Mouse (Mus musculus) layer of hippocampus, adult 11-12 months (tissue): ENCODE measurements around the gene Tdrkh.

Experiments used
- DNase-seq: peaks from one replicate; pipeline ENCODE4 v3.0.0; 2022; ENCODE audit warnings: low spot score

Gene Tdrkh

GRCm38 (mm10) chr3:94389420-94389819 is 23.7 kb upstream of the Tdrkh start:
- no peak for DNase-seq

DNA sequence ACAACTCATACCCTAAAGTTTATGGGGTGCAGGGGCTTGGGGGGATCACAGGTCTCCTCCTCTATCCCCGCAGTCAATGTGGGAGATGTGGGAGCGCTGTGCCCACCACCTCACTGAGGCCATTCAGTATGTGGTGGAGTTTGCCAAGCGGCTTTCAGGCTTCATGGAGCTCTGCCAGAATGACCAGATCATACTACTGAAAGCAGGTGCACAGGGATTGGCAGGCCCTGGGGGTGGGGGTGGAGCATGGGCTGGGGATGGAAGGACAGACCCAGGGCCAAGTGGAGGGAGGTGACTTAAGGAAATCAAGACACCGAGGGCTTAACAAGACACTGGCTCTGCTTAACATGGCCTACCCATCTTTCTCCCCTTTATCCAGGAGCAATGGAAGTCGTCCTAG is 22.1 kb upstream of the Tdrkh start:
- DNase-seq, result no peak

DNA sequence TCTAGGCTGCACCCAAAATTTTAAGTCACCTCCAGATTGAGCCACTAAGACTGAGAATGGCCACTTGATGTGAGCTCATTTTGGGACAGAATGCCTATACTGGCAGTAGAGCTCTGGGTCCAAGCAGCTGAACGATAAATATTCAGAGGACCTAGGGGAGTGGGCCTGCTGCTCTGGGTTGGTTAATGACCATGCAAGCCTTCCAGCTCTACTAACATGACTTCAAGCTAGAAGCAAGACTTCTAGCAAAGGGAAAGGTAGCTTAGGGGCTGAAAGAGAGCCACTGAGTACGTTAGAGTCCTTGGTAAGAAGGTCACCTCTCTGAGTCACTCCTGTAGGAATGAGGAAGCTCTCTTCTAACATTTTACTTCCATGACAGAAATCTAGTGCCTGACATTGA is 20.9 kb upstream of the Tdrkh start:
- DNase-seq, result no peak

DNA sequence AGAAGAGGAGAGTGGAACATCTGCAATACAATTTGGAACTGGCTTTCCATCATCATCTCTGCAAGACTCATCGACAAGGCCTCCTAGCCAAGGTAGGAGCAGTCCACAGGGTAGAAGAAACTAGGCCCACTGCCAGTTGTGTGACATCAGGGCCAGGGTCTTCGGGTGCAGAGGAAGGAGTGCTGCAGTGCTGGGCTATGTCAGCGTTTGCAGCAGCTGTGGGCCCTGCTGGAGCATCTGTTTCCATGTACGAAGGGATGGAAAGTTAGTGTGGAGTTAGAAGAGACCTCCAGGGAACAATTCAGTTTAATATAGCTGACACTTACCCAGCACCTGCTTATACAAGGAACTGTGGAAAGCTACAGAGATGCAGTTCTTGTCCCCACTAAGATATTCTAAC is 20.0 kb upstream of the Tdrkh start:
- DNase-seq, result no peak

DNA sequence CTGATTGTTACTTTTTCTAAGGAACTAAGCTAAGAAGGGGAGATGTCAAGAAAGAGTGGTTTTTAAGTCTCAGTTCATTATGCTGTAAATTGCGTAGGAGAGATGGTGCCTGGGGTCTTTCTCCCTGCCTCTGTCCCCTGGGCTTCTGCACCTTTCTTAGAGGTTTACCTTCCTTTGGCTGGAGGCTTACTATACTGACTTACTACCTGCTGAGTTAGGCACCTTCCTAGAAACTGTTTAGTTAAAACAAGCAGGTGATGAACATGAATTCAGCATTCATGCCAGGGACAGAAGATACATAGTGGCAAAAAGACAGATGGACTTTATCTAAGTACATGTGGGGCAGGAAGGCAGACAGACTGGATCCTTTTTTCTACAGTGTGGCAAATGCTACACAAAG is 16.7 kb upstream of the Tdrkh start:
- DNase-seq, result no peak

- no peak for DNase-seq
Measured at GRCm38 (mm10) chr3:94396851-94397250, 16.2 kb upstream of the Tdrkh start.

- DNase-seq, result no peak
Measured at GRCm38 (mm10) chr3:94398217-94398616, 14.9 kb upstream of the Tdrkh start, which contains the start of gene Lingo4. Lingo4 (plus strand) TSS chr3:94398517.

- DNase-seq, result peak; percentile 15
Measured at GRCm38 (mm10) chr3:94398943-94399481, 14.1 kb upstream of the Tdrkh start.

DNA sequence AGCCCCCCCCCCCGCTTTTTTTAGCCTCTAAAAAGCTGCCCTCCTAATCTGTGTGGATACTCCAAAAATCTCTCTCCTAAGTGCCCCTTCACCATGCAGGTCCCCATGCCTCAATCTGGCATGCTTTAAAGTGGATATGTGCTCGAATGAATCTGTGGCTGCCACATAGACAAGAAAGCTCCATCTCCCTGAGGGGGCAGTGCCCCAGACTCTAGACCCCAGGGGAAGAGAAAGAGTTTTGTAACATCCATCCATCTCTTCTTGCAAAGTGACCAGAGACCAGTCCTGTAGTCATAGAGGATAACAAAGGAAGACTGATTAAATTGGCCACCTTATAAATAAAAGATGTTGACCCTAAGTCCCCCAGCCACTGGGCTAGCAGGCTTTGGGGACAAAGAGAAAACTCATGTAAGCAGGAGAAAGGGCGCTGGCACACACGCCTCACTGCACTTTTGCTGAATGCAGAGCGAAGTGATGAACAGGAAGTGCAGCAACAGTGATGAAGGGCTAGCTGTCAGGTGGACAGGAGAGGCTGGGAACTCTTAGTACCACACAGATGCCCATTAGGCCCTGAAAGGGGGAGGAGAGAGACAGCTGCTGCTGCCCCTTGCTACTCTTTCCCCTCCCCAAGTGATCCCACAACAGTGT is 13.3 kb upstream of the Tdrkh start:
- DNase-seq, result no peak

DNA sequence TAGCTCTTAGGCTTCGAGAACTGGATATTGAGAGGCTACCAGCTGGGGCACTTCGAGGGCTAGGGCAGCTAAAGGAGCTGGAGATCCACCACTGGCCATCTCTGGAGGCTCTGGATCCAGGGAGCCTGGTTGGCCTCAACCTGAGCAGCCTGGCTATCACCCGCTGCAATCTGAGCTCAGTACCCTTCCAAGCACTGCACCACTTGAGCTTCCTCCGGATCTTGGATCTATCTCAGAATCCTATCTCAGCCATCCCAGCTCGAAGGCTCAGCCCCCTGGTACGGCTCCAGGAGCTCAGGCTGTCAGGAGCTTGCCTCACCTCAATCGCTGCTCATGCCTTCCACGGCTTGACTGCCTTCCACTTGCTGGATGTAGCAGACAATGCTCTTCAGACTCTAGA is 10.6 kb upstream of the Tdrkh start:
- no peak for DNase-seq

DNA sequence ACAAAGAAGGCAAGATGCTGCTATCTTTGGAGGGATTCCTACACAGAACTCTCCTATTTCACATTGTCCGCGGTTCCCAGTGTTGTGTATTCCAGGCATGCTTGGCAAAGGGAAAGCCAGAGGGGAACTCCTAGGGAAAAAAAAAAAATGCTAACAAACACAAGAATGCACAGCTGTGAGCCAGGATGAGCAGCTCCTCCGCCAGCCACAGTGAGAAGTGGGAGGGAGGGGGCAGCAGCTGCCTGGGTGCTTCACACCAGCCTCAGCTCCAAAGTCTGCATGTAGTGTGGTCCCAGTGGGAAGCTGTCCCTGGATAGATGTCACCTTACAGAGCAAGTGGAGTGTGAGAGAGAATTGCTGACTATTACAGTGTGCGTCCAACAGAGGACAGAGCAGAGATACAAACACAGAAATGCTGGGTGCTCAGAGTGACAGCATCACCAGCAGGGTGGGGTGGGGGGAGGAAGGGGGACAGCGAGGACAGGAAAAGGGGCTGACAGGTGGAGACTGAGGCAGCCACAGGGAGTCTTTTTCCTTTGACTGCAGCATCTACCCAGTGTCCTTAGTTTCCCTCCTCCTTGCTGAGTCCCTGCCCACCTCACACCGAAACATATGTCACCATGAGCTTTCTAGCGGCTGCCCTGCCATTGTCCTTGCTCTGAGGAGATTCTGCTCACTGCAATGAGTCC is 8.6 kb upstream of the Tdrkh start:
- no peak for DNase-seq

DNA sequence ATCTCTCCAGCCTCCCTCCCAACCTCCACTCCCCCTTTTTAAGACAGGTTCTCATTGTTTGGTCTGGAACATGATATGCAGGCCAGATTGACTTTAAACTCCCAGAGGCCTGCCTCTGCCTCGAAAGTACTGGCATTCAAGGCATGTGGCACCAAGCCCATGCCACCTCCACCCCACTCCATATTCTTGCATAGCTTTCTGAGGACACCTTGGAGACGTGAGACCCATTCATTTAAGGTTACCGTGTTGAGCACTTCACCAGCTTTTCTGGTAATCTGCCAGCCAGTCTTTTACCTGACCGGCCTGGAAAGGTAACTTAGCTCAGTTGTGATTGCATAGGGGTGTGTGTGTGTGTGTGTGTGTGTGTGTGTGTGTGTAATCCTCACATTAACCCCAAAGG is 7.5 kb upstream of the Tdrkh start:
- no peak for DNase-seq

DNA sequence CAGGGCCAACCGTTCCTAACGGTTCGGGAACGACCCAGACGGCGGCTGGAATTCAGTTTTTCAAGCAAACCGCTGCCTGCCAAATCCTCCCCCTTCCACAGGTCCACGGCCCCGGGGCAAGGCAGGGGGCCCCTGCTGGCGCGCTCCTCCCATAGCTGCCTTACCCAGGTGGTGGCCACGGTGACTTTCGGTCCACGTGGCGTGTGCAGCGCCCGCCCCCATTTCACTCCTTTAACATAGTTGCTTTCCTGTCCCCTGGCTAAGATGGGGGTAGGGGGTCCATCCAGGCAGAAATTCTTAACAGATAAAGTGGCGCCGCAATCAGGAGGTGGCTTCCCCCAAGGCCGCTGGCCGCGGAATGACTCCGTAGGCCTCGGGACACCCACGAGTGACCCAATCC is 543 bp upstream of the Tdrkh start:
- DNase-seq, result no peak

GRCm38 (mm10) chr3:94430980-94431379 is 17.9 kb downstream of the Tdrkh start:
- no peak for DNase-seq

DNA sequence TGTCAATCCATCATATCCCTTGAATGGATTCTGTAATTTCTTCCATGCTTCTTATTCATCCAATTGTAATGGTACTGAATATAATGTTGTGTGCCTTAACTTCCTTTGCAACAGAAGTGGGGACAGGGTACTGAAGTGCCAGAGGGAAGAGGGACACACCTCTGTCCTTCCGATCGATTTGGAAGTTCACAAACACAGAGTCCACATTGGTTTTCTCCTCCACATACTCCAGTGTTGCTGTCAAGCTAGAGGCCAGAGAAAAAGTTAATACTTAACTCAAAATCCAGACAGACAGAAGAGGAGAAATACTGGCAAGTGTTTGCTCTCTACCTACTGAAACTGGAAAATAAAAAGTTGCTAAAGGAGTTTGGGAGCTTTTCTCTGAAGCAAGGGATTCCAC is 21.2 kb downstream of the Tdrkh start:
- DNase-seq, result no peak

DNA sequence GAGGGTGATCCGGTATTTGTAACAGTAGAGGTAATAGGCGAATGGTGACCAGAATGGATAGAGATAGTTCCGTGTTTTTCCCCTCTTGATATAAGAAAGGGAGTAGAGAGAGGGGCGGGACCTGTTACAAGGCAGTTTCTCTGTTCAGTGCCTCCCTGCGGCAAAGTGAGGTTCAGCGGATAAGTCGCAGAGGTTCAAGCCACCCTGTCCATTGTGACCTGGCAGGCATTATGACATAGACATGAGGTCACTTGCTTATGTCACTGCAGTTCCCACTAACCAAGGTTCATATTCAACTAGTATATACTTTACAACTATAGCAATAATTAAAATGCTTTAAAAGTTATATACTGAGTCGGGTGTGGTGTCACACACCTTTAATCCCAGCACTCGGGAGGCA is 23.3 kb downstream of the Tdrkh start:
- no peak for DNase-seq

- peak; percentile 18 for DNase-seq
Measured at GRCm38 (mm10) chr3:94441182-94441581, 28.1 kb downstream of the Tdrkh start.

DNA sequence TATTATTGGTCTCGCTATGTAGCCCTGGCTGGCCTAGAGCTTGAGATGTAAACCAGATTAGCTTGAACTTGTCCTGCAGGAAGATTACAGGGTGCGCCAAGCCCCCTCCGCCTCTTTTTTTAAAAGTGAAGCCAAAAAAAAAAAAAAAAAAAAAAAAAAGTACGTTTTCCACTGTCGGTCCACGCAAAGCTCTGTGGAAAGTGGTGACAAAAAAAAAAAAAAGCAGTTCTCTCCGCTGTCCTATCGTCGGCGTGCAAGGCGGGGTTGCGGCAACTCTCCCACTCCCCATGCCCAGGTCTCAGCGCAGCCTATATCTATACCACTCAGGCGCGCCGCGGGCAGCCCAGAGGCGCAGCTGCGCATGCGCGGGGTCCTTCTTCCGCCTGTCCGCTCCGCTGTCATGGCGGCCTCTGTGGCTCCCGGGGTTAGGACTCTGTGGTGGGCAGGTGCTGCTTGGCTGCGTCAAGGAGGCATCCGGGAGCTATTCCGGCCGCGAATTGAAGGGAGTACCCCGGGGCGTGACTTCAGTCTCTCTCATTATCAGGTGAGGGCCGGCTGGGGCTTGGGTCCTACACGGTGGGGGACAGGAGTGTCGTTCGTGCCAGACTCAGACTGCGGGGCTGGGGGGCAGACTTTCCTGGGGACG is 30.0 kb downstream of the Tdrkh start, which contains the start of gene Mrpl9:
TSS of gene Mrpl9 (plus strand) at position 368 of the 646 bp plus-strand sequence.
- peak; percentile 95 for DNase-seq

DNA sequence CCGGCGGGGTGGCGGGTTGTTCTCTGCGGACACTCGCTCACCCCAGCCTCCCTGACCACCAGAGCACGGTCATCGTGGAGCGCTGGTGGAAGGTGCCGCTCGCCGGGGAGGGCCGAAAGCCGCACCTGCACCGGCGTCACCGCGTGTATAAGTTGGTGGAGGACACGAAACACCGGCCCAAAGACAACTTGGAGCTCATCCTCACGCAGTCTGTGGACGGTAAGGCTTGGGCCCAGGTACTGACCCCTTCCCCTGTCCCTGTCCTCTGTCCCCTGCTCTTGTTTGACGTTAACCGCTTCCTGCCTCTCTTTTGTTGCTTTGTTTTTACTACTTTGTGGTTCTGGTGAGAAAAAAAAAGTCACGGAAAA is 30.5 kb downstream of the Tdrkh start, which contains the start of gene Oaz3:
TSS of gene Oaz3 (minus strand) at position 319 of the 368 bp plus-strand sequence.
- no peak for DNase-seq

GRCm38 (mm10) chr3:94449377-94449776 is 36.3 kb downstream of the Tdrkh start:
- no peak for DNase-seq

- peak; percentile 86 for DNase-seq
Measured at GRCm38 (mm10) chr3:94456529-94457000, 43.5 kb downstream of the Tdrkh start.

- DNase-seq, result no peak
Measured at GRCm38 (mm10) chr3:94457055-94457454, 44.0 kb downstream of the Tdrkh start.

DNA sequence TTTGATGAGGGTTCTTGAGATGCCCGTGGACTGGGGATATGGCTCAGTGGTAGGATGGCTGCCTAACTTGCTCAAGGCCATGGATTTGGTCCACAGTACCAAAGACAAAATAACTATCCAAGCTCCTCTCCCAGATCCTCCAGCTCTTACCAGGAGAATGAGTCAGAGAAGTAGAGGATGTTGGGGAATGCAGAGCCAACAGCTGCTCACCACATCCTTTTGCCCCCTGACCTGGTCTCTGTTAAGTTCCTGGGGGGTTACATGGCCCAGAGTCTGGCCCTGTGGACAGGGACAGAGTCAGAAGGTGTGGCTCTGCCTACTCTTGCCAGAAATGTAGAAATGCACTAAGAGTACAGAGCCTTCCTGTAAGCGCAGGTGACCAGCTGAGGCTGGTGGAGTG is 46.8 kb downstream of the Tdrkh start:
- DNase-seq, result no peak
